Mouse (Mus musculus) heart, postnatal 4 days (tissue): ENCODE data around the gene Pnpo. TPM values are rescaled to one million over a fixed set of nuclear protein-coding genes. Genes with fewer than 3 reads are reported as not detected.

ENCODE experiments used
- DNase-seq: peaks from one replicate; pipeline ENCODE4 v3.0.0; 2021
- total RNA-seq, 2 experiments: library from RNA; stranded (reverse); gene quantifications; 2 replicates each; pipeline ENCODE4 v1.2.3; 2021

The Pnpo gene
- total RNA-seq, 2 experiments from 2014 or later: 10.6 to 16.7 TPM

GRCm38 (mm10) chr11:96969746-96970145, 26.0 kb upstream of the Pnpo start:
- DNase-seq: peak; percentile 83

GRCm38 (mm10) chr11:96969280-96969722, 25.5 kb upstream of the Pnpo start:
- DNase-seq: peak; percentile 50

GRCm38 (mm10) chr11:96968476-96968875, 24.7 kb upstream of the Pnpo start:
- no peak for DNase-seq

GRCm38 (mm10) chr11:96967544-96968269, 23.9 kb upstream of the Pnpo start:
- no peak for DNase-seq

- no peak for DNase-seq
Observed at GRCm38 (mm10) chr11:96966914-96967543, 23.2 kb upstream of the Pnpo start.

GRCm38 (mm10) chr11:96966172-96966571, 22.4 kb upstream of the Pnpo start:
- DNase-seq: no peak

GRCm38 (mm10) chr11:96963580-96963979, 19.8 kb upstream of the Pnpo start:
- DNase-seq: peak; percentile 94

- DNase-seq: no peak
Observed at GRCm38 (mm10) chr11:96957061-96957805, 13.4 kb upstream of the Pnpo start.

- DNase-seq: no peak
Observed at GRCm38 (mm10) chr11:96956009-96956724, 12.4 kb upstream of the Pnpo start.

- no peak for DNase-seq
Observed at GRCm38 (mm10) chr11:96955094-96955493, 11.3 kb upstream of the Pnpo start.

GRCm38 (mm10) chr11:96952896-96953295, 9.1 kb upstream of the Pnpo start:
- DNase-seq: no peak

- no peak for DNase-seq
Observed at GRCm38 (mm10) chr11:96952426-96952825, 8.6 kb upstream of the Pnpo start.

- DNase-seq: no peak
Observed at GRCm38 (mm10) chr11:96950767-96951166, 7.0 kb upstream of the Pnpo start.

- DNase-seq: no peak
Observed at GRCm38 (mm10) chr11:96947849-96948248, 4.1 kb upstream of the Pnpo start.

- DNase-seq: no peak
Observed at GRCm38 (mm10) chr11:96946498-96946897, 2.7 kb upstream of the Pnpo start.

- no peak for DNase-seq
Observed at GRCm38 (mm10) chr11:96944844-96945580, 1.2 kb upstream of the Pnpo start.

GRCm38 (mm10) chr11:96941989-96942590, 1.7 kb downstream of the Pnpo start:
- DNase-seq: no peak

GRCm38 (mm10) chr11:96940578-96941465, 3.0 kb downstream of the Pnpo start:
- DNase-seq: no peak

- DNase-seq: no peak
Observed at GRCm38 (mm10) chr11:96938426-96938800, 5.4 kb downstream of the Pnpo start.
